Comparison of ENCODE assay signal across 8 mouse cellular contexts in genomic region chr10:80329273-80330081, GRCm38 (mm10). TPM values are rescaled to one million over a fixed set of nuclear protein-coding genes. Genes with fewer than 3 reads are reported as not detected.
A peak's percentile ranks its signal among the peaks of the same experiment; 100 is the strongest.
DNase-seq lines count a peak whose midpoint lies in the region; ATAC-seq and TF ChIP-seq lines count a peak whose summit lies in the region.

TSS of gene Pcsk4 (minus strand) at chr10:80329498.
TSS of gene Reep6 (plus strand) at chr10:80329953.

- H3K9ac ChIP-seq in kidney, embryonic 14.5 days (ENCODE audit: low read depth, low read length) = peak within 1 kb of the TSS; percentile 58
- H3K9ac ChIP-seq in limb, embryonic 15.5 days = peak within 1 kb of the TSS; percentile 33; the same call in 1 of the 2 replicates

- peaks cover 6% of the 10 kb centered on the region for H3K27me3 ChIP-seq in kidney, embryonic 14.5 days (ENCODE audit: control insufficient read depth, insufficient read depth, low read length)
- peaks cover 28% of the 10 kb centered on the region for H3K27me3 ChIP-seq in limb, embryonic 15.5 days

- no peak for TF ChIP-seq POLR2A in bone marrow macrophage, adult 2 months (IDR thresholded peaks at IDR 0.05; ENCODE audit: borderline replicate concordance, low read depth, low read length)
- TF ChIP-seq POLR2A in embryonic fibroblast, embryonic 13.5 days (IDR thresholded peaks at IDR 0.05; ENCODE audit: low read depth, low read length) = no peak

- peak within 1 kb of the TSS; percentile 91 for H3K4me2 ChIP-seq in kidney, embryonic 14.5 days (replicated peaks; ENCODE audit: low read depth, low read length)
- H3K4me2 ChIP-seq in limb, embryonic 15.5 days = peak within 1 kb of the TSS; percentile 93

- 3% methylated on average over 36 of the region's 36 CpGs for WGBS in kidney, embryonic 14.5 days
- 3% methylated on average over 36 of the region's 36 CpGs for WGBS in limb, embryonic 15.5 days

- H3K27ac ChIP-seq in bone marrow macrophage, adult 2 months (ENCODE audit: insufficient read depth, low read depth, low read length) = no peak within 1 kb of the TSS
- no peak within 1 kb of the TSS for H3K27ac ChIP-seq in embryonic fibroblast, embryonic 13.5 days (ENCODE audit: insufficient read depth, low read length)
- H3K27ac ChIP-seq in kidney, embryonic 14.5 days (ENCODE audit: low read depth, low read length) = no peak within 1 kb of the TSS
- H3K27ac ChIP-seq in limb, embryonic 15.5 days = no peak within 1 kb of the TSS

- H3K4me1 ChIP-seq in bone marrow macrophage, adult 2 months (ENCODE audit: control insufficient read depth, insufficient read depth, low read length) = peaks cover 5% of the 10 kb centered on the region; the same call in 1 of the 2 replicates
- H3K4me1 ChIP-seq in embryonic fibroblast, embryonic 13.5 days (ENCODE audit: control insufficient read depth, insufficient read depth, low read length) = no peaks in the 10 kb centered on the region
- H3K4me1 ChIP-seq in kidney, embryonic 14.5 days (ENCODE audit: control insufficient read depth, insufficient read depth, low read length) = peaks cover 11% of the 10 kb centered on the region
- peaks cover 26% of the 10 kb centered on the region for H3K4me1 ChIP-seq in limb, embryonic 15.5 days

- no peak for TF ChIP-seq CTCF in bone marrow macrophage, adult 2 months (IDR thresholded peaks at IDR 0.05; ENCODE audit: low read depth, low read length)
- no peak for TF ChIP-seq CTCF in embryonic fibroblast, embryonic 13.5 days (IDR thresholded peaks at IDR 0.05; ENCODE audit: borderline replicate concordance, insufficient read depth, low read length)

- DNase-seq in A20 (ENCODE audit: low read depth, low spot score) = peak; percentile 100
- peak; percentile 93 to 94 for DNase-seq in heart, adult 9 months (ENCODE audit: low spot score in 2 of 2)
- DNase-seq in spleen, postnatal 4 days (ENCODE audit: low spot score in 2 of 2) = peak; percentile 95 to 97

- ATAC-seq in kidney, embryonic 14.5 days (ENCODE audit: low FRiP score, low TSS enrichment) = peak; percentile 96
- ATAC-seq in limb, embryonic 15.5 days (ENCODE audit: insufficient number of reproducible peaks, low FRiP score, low TSS enrichment, low read depth) = peak; percentile 91
- peak; percentile 90 for ATAC-seq in monocyte, adult 5-6 weeks (replicated peaks; ENCODE audit: insufficient number of reproducible peaks, low FRiP score, low TSS enrichment, poor library complexity, severe bottlenecking)

- H3K9me3 ChIP-seq in kidney, embryonic 14.5 days (ENCODE audit: control insufficient read depth, low read length) = no peaks in the 10 kb centered on the region
- H3K9me3 ChIP-seq in limb, embryonic 15.5 days = no peaks in the 10 kb centered on the region

- H3K36me3 ChIP-seq in kidney, embryonic 14.5 days (ENCODE audit: control insufficient read depth, insufficient read depth, low read length) = no peaks in the 10 kb centered on the region
- H3K36me3 ChIP-seq in limb, embryonic 15.5 days = no peaks in the 10 kb centered on the region

- H3K4me3 ChIP-seq in bone marrow macrophage, adult 2 months (ENCODE audit: insufficient read depth, low read length) = peak within 1 kb of the TSS; percentile 60
- peak within 1 kb of the TSS; percentile 31 for H3K4me3 ChIP-seq in embryonic fibroblast, embryonic 13.5 days (ENCODE audit: insufficient read depth, low read length)
- H3K4me3 ChIP-seq in kidney, embryonic 14.5 days (ENCODE audit: low read length) = peak within 1 kb of the TSS; percentile 44
- peak within 1 kb of the TSS; percentile 49 for H3K4me3 ChIP-seq in limb, embryonic 15.5 days

RNA-seq across cellular contexts. Expression of gene Pcsk4, which starts in this region (rescaled TPM):
- 2.2 and 2.5 TPM in 2 replicates for polyA plus RNA-seq in bone marrow macrophage, adult 2 months (2012; ENCODE audit: insufficient read depth, insufficient read length, missing spikeins)
- polyA plus RNA-seq in embryonic fibroblast, embryonic 13.5 days (2011; ENCODE audit: insufficient read length, low read depth, missing spikeins) = 0.42 and 0.81 TPM in 2 replicates
- polyA plus RNA-seq in kidney, embryonic 14.5 days (2014; fragmentation: Nextera tagmentation; extraction: Ambion mirVana) = 6.2 and 8.1 TPM in 2 replicates
- polyA plus RNA-seq in limb, embryonic 15.5 days (2015; fragmentation: Nextera tagmentation; extraction: Ambion mirVana) = 4.3 and 5.0 TPM in 2 replicates
- 0.57 TPM in 1 of 3 replicates, not detected in the others for total RNA-seq in monocyte, adult 5-6 weeks (2017)

RNA-seq across cellular contexts. Expression of gene Reep6, which starts in this region (rescaled TPM):
- polyA plus RNA-seq in bone marrow macrophage, adult 2 months (2012; ENCODE audit: insufficient read depth, insufficient read length, missing spikeins) = 1.5 TPM in 1 of 2 replicates, not detected in the other
- 1.5 and 1.7 TPM in 2 replicates for polyA plus RNA-seq in embryonic fibroblast, embryonic 13.5 days (2011; ENCODE audit: insufficient read length, low read depth, missing spikeins)
- polyA plus RNA-seq in kidney, embryonic 14.5 days (2014; fragmentation: Nextera tagmentation; extraction: Ambion mirVana) = 5.6 and 7.1 TPM in 2 replicates
- 13.8 and 16.1 TPM in 2 replicates for polyA plus RNA-seq in limb, embryonic 15.5 days (2015; fragmentation: Nextera tagmentation; extraction: Ambion mirVana)
- total RNA-seq in monocyte, adult 5-6 weeks (2017) = not detected in 3 replicates

Comparison
In these comparisons a context has a peak if more than half of its experiments do, and no peak if none do; other contexts are left out.
1. Peak in ATAC-seq in monocyte, adult 5-6 weeks; RNA of the genes that start here not detected or under 1 TPM.